Mouse (Mus musculus) lung, adult 2 months (tissue): Measurements from ENCODE around the gene Msh4. TPM values are rescaled to one million over a fixed set of nuclear protein-coding genes. Genes with fewer than 3 reads are reported as not detected.
A peak's percentile ranks its signal among the peaks of the same experiment; 100 is the strongest.

Source experiments
- DNase-seq: peaks from one replicate; pipeline ENCODE4 v3.0.0; 2022
- H3K4me1 ChIP-seq: fragments of 200-500 bp; 2 replicates; pipeline ENCODE4 v1.6.1; 2011; ENCODE audit warnings: low read length; ENCODE audit not compliant: control insufficient read depth, insufficient read depth
- H3K4me3 ChIP-seq: fragments of 200-500 bp; replicated peaks from 2 replicates; pipeline ENCODE3; 2011; ENCODE audit warnings: low read depth, mild to moderate bottlenecking, control low read depth, low read length; ENCODE audit errors: extremely low read depth
- CTCF ChIP-seq: fragments of 200-500 bp; IDR thresholded peaks from 2 replicates; pipeline ENCODE4 v1.5.1; 2011; ENCODE audit warnings: mild to moderate bottlenecking, low read length, control low read depth; ENCODE audit not compliant: insufficient read depth
- POLR2A ChIP-seq: fragments of 200-500 bp; IDR thresholded peaks from 2 replicates; pipeline ENCODE4 v1.6.1; 2011; ENCODE audit warnings: low read depth, mild to moderate bottlenecking, control low read depth, low read length, borderline replicate concordance; ENCODE audit errors: extremely low read depth
- WGBS: fragments of 180-500 bp; shearing (Covaris S2); methylation state at CpG from one replicate; pipeline ENCODE4 v1.1.7; 2018; 5-methylcytosine and 5-hydroxymethylcytosine counted together
- polyA plus RNA-seq: library from polyadenylated mRNA; depleted of rRNA; stranded (reverse); fragments of >200 nt; gene quantifications from 2 replicates; pipeline ENCODE4 v1.2.3, GENCODE M21; 2012; rRNA removed

The Msh4 gene
- polyA plus RNA-seq = 0.05 and 0.06 TPM in 2 replicates

GRCm38 (mm10) chr3:153906136-153906871 is at the start of gene Msh4:
Gene Msh4 (minus strand): TSS chr3:153906138.
- Histone ChIP-seq H3K4me3 (no peak within 1 kb of the TSS), H3K4me1 (peaks cover 8% of the 10 kb centered on the region)
- TF ChIP-seq CTCF = no peak
- no peak for TF ChIP-seq POLR2A
- WGBS = 82% methylated on average over 9 of the region's 9 CpGs
- DNase-seq = no peak

- TF ChIP-seq POLR2A = no peak
- TF ChIP-seq CTCF = no peak
- WGBS = 48% methylated on average over 2 of the region's 2 CpGs
- no peak overlapping the region for H3K4me3 ChIP-seq
- no peak for DNase-seq
- H3K4me1 ChIP-seq = peaks cover 3% of the 10 kb centered on the region
Measured at GRCm38 (mm10) chr3:153948176-153948575, 42.2 kb upstream of the Msh4 start.

GRCm38 (mm10) chr3:153947271-153947670 is 41.3 kb upstream of the Msh4 start:
- peaks cover 3% of the 10 kb centered on the region for H3K4me1 ChIP-seq
- no peak overlapping the region for H3K4me3 ChIP-seq
- TF ChIP-seq POLR2A (no peak), CTCF (no peak)
- 73% methylated on average over 4 of the region's 4 CpGs for WGBS
- DNase-seq = no peak

GRCm38 (mm10) chr3:153944335-153944990 is 38.5 kb upstream of the Msh4 start, which contains the start of gene Acadm:
Gene Acadm (minus strand): TSS chr3:153944632.
- TF ChIP-seq POLR2A (peak; percentile 80; the same call in 1 of the 2 replicates), CTCF (no peak)
- peak within 1 kb of the TSS; percentile 73 for H3K4me3 ChIP-seq
- under 1% methylated on average over 41 of the region's 41 CpGs for WGBS
- peaks cover 3% of the 10 kb centered on the region for H3K4me1 ChIP-seq
- peak; percentile 98 for DNase-seq

GRCm38 (mm10) chr3:153943901-153944334 is 38.0 kb upstream of the Msh4 start:
- peaks cover 3% of the 10 kb centered on the region for H3K4me1 ChIP-seq
- TF ChIP-seq POLR2A (no peak), CTCF (no peak)
- peak overlapping the region; percentile 73 for H3K4me3 ChIP-seq
- under 1% methylated on average over 19 of the region's 19 CpGs for WGBS
- DNase-seq = no peak

GRCm38 (mm10) chr3:153943003-153943640 is 37.2 kb upstream of the Msh4 start:
- TF ChIP-seq POLR2A (no peak), CTCF (no peak)
- DNase-seq = no peak
- Histone ChIP-seq H3K4me3 (no peak overlapping the region), H3K4me1 (peaks cover 3% of the 10 kb centered on the region)
- 29% methylated on average over 12 of the region's 12 CpGs for WGBS

- no peak for DNase-seq
- Histone ChIP-seq H3K4me3 (no peak overlapping the region), H3K4me1 (peaks cover 3% of the 10 kb centered on the region)
- no peak for TF ChIP-seq CTCF
- TF ChIP-seq POLR2A = no peak
- WGBS = 89% methylated on average over 13 of the region's 13 CpGs
Measured at GRCm38 (mm10) chr3:153941613-153942012, 35.7 kb upstream of the Msh4 start.

- no peak overlapping the region for H3K4me3 ChIP-seq
- 89% methylated on average over 9 of the region's 9 CpGs for WGBS
- no peak for DNase-seq
- TF ChIP-seq POLR2A (no peak), CTCF (no peak)
- H3K4me1 ChIP-seq = peaks cover 3% of the 10 kb centered on the region
Measured at GRCm38 (mm10) chr3:153940486-153940885, 34.5 kb upstream of the Msh4 start.

GRCm38 (mm10) chr3:153940021-153940420 is 34.1 kb upstream of the Msh4 start:
- no peak for TF ChIP-seq CTCF
- TF ChIP-seq POLR2A = no peak
- DNase-seq = no peak
- WGBS = 76% methylated on average over 8 of the region's 8 CpGs

More at GRCm38 (mm10) chr3:153940021-153940420, 34.1 kb upstream of the Msh4 start:
- no peak overlapping the region for H3K4me3 ChIP-seq
- peaks cover 2% of the 10 kb centered on the region; the same call in 1 of the 2 replicates for H3K4me1 ChIP-seq
